ENCODE assay signal across 19 mouse cellular contexts in the genomic region with DNA sequence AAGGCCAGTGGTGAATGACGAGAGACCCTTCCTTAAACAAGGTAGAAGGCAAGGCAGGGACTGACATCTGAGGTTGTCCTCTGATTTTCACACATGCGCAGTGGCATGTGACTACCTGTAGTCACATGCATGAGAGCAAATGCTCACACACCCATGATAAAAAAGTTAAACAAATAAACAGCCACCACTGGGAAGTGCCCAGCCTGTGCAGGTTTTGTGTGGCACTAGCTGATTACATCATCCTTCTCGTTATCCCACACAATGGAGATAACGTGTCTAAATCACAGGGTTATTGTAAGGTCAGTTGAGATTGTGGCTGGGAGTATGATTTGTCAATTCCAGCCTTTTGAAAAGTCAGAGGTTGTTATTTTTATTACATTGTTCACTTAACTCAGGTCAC. TPM values are rescaled to one million over a fixed set of nuclear protein-coding genes. Genes with fewer than 3 reads are reported as not detected.
DNase-seq lines count a peak whose midpoint lies in the region; ATAC-seq lines count a peak whose summit lies in the region.
"Had no signal": no experiment of that assay in that cellular context is flagged by ENCODE, and none has a peak within 500 bp of the region (broad histone marks: within the 10 kb centered on the region; RNA-seq: fewer than 3 reads in every experiment).

No protein-coding gene starts in this region.

- ATAC-seq in CD4-positive, CD25-positive, alpha-beta regulatory T cell, adult 4 months, result no peak
- no peak for ATAC-seq in frontal cortex, adult (ENCODE audit: low TSS enrichment)
- ATAC-seq: forebrain, embryonic 16.5 days had no signal

- peak; percentile 83 for DNase-seq in heart, adult 11 months
- DNase-seq in heart, postnatal 10 days, result no peak
- peak; percentile 40 for DNase-seq in urinary bladder, postnatal 14 days (ENCODE audit: low spot score)
- DNase-seq in urinary bladder, postnatal 10 days (ENCODE audit: low spot score), result no peak
- DNase-seq in lung, postnatal 4 days, result peak; percentile 18 to 40
- no peak for DNase-seq in gastrocnemius, adult 18-20 months (ENCODE audit: low spot score)
- DNase-seq: cerebellum, postnatal 14 days; gastrocnemius, postnatal 14 days; heart, postnatal 36 days; kidney, adult 9 months; layer of hippocampus, postnatal 36 days; lung, embryonic 14.5 days; right cerebral cortex, postnatal 25 days; thymus, adult 2 months had no signal

- intact Hi-C loops in heart, postnatal 10 days (cut with DNase I), result no loop called here

RNA-seq across cellular contexts. Expression of gene Aplnr, which starts 29.1 kb away (rescaled TPM):
- 100 to 1,000 TPM; 149 to 219 TPM for total RNA-seq in heart, postnatal 10 days (2021)
- polyA plus RNA-seq in CD4-positive, CD25-positive, alpha-beta regulatory T cell, adult 4 months (2017; shearing (Covaris generic)), result not detected
- total RNA-seq in gastrocnemius, adult 18-20 months (2021), result 1 to 10 TPM; 1.2 to 3.3 TPM
- total RNA-seq: CH12.LX had no signal
- polyA plus RNA-seq: erythroblast, embryonic 14.5 days had no signal

RNA-seq across cellular contexts. Expression of gene Tnks1bp1, which starts 59.1 kb away (rescaled TPM):
- total RNA-seq in heart, postnatal 10 days (2021), result 100 to 1,000 TPM; 100 to 108 TPM
- 1 to 10 TPM; 3.8 to 5.6 TPM for polyA plus RNA-seq in CD4-positive, CD25-positive, alpha-beta regulatory T cell, adult 4 months (2017; shearing (Covaris generic))
- total RNA-seq in gastrocnemius, adult 18-20 months (2021), result 10 to 100 TPM; 24.4 to 37.0 TPM

Comparison
In these comparisons a context has a peak if more than half of its experiments do, and no peak if none do; other contexts are left out.
1. DNase-seq: peak in heart, adult 11 months (single experiment), urinary bladder, postnatal 14 days (single experiment) and lung, postnatal 4 days (2 of 2); none in heart, postnatal 10 days (0 of 2), urinary bladder, postnatal 10 days (single experiment) and gastrocnemius, adult 18-20 months (single experiment).
2. RNA of gene Aplnr, which starts 29.1 kb away (total RNA-seq): 149 to 219 TPM in heart, postnatal 10 days; 1.2 to 3.3 TPM in gastrocnemius, adult 18-20 months; every median in the first group is over 10 times any median in the second.